Mouse (Mus musculus): ENCODE data around the gene Klf16. TPM values are rescaled to one million over a fixed set of nuclear protein-coding genes. Genes with fewer than 3 reads are reported as not detected.
A peak's percentile ranks its signal among the peaks of the same experiment; 100 is the strongest.

Klf16 gene
- polyA plus RNA-seq, 1 experiment from 2014 or later = 5.1 TPM

DNA sequence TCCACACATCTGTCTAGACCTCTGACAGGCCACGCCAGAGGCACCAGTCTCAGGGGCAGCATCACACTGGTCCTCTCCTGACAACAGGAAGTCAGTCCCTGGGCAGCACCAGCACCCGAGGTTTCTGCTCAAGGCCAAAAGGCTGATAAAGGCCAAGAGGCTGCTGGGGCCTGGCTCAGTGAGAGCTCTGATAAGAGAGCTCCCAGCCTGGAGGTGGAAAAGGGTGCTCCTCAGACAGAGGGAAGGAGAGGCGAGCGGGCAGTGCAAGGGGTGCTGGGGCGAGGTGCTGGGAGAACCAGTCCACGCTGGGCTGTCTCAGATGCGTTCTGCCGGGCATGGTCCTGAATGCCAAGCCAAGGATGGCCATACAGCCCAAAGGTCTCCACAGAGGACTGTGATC is 23.5 kb downstream of the Klf16 start:
- H3K4me1 ChIP-seq = peaks cover 47% of the 10 kb centered on the region
- H3K4me2 ChIP-seq = peak overlapping the region; percentile 22; the same call in 1 of the 2 replicates
- no peaks in the 10 kb centered on the region for H3K9me3 ChIP-seq
- H3K9ac ChIP-seq = peak overlapping the region; percentile 64
- 49% methylated on average over 8 of the region's 8 CpGs for WGBS
- no peaks in the 10 kb centered on the region for H3K27me3 ChIP-seq (replicated peaks)
- no peak overlapping the region for H3K4me3 ChIP-seq
- H3K36me3 ChIP-seq = peaks cover 24% of the 10 kb centered on the region
- no peak for ATAC-seq (ENCODE audit: extremely low read depth, insufficient number of reproducible peaks, low FRiP score, low TSS enrichment)
- H3K27ac ChIP-seq (replicated peaks) = peak overlapping the region; percentile 34; the same call in 1 of the 2 replicates

DNA sequence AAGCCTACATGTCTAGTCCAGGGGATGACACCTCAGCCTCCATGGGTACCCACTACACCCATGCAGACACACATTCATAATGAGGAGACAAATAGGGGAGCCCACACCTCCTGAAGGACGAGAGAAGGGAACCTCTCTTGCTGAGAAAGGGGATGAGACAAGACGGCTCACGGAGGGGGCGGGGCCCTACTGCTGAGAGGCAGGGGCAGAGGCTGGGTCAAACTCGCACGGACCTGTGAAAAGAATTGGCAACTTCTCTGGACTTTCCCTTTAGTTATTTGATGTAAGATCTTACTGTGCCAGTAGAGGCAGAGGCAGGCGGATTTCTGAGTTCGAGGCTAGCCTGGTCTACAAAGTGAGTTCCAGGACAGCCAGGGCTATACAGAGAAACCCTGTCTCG is 24.8 kb downstream of the Klf16 start:
- H3K4me1 ChIP-seq = peaks cover 38% of the 10 kb centered on the region
- H3K4me2 ChIP-seq = no peak overlapping the region
- H3K36me3 ChIP-seq = peaks cover 36% of the 10 kb centered on the region
- H3K4me3 ChIP-seq = no peak overlapping the region
- ATAC-seq (ENCODE audit: extremely low read depth, insufficient number of reproducible peaks, low FRiP score, low TSS enrichment) = no peak
- no peak overlapping the region for H3K9ac ChIP-seq
- H3K27ac ChIP-seq (replicated peaks) = no peak overlapping the region
- no peaks in the 10 kb centered on the region for H3K27me3 ChIP-seq (replicated peaks)
- no peaks in the 10 kb centered on the region for H3K9me3 ChIP-seq
- WGBS = 66% methylated on average over 9 of the region's 9 CpGs

DNA sequence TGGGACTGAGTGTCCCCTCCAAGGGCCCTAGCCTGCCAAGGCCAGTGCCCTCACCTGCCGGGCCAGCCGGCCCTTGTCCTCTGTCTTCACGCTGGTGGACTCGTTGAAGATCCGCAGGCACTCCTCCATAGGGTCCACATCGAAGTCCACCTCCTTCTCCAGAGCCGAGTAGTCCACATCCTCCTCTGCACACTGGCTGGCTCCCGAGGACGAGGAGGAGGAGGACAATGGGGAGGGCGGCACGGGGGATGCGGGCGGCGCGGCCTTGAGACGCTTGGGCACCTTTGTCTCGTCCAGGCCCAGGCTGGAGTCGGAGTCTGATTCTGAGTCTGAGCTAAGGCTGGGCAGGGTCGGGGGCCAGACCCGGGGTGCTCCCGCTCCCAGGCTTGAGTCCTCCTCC is 27.8 kb downstream of the Klf16 start:
- Histone ChIP-seq H3K9me3 (no peaks in the 10 kb centered on the region), H3K4me1 (peaks cover 22% of the 10 kb centered on the region), H3K9ac (no peak overlapping the region), H3K27me3 (replicated peaks) (no peaks in the 10 kb centered on the region), H3K36me3 (peaks cover 66% of the 10 kb centered on the region), H3K4me3 (no peak overlapping the region), H3K27ac (replicated peaks) (no peak overlapping the region), H3K4me2 (no peak overlapping the region)
- WGBS = 81% methylated on average over 21 of the region's 21 CpGs
- no peak for ATAC-seq (ENCODE audit: extremely low read depth, insufficient number of reproducible peaks, low FRiP score, low TSS enrichment)

DNA sequence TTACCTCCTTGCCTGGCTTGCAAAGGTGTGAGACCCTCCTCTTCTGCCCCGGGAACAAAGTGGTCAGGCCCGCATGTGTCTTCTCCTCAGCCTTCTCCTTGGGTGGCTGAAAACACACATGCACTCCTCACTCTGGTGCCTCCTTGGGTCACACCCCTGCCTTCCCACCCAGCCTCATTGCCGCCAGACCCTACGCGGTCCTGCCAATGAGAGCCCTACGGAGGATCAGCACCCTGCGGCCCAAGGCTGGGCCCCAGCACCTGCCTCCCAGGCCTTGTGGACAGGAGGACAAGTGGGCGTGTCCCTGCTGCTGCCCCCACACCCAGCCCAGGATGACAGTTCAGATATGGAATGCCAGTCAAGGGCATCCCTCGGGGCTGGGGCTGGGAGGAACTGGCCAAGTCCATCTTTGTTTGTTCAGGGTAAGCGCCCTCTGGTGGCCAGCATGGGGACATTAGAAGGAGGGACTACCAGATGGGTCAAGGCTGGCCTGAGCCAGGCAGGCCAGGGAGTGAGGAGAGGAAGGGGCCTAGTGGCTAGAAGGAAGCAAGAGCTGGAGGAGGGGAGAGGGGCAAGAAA is 28.6 kb downstream of the Klf16 start:
- WGBS = 67% methylated on average over 10 of the region's 10 CpGs
- H3K4me2 ChIP-seq = no peak overlapping the region
- H3K27ac ChIP-seq (replicated peaks) = no peak overlapping the region
- no peaks in the 10 kb centered on the region for H3K9me3 ChIP-seq
- no peak; the same call in 1 of the 2 replicates for ATAC-seq (ENCODE audit: extremely low read depth, insufficient number of reproducible peaks, low FRiP score, low TSS enrichment)
- no peak overlapping the region for H3K9ac ChIP-seq
- H3K36me3 ChIP-seq = peaks cover 74% of the 10 kb centered on the region
- H3K27me3 ChIP-seq (replicated peaks) = no peaks in the 10 kb centered on the region
- peaks cover 14% of the 10 kb centered on the region for H3K4me1 ChIP-seq
- no peak overlapping the region for H3K4me3 ChIP-seq

DNA sequence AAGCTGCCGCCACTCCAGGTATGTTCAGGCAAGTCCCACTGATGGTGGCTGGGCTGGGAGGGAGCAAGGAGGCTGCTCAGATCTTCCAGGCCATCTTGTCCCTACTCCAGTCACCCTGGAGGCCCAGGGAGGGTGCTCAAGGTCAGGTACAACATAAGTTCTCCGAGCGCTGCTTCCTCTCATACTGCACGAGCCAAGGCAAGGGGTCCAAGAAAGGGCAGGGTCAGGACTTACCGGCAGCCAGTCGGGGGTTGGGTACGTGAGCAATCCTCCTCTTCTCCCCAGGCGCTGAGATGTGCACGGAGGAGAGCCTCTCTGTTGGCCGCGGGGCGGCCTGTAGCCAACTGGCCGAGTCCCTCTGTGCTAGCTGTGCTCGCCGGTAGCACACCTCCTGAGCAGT is 29.6 kb downstream of the Klf16 start:
- peaks cover 6% of the 10 kb centered on the region for H3K4me1 ChIP-seq
- no peak overlapping the region for H3K4me3 ChIP-seq
- peaks cover 84% of the 10 kb centered on the region for H3K36me3 ChIP-seq
- H3K27me3 ChIP-seq (replicated peaks) = no peaks in the 10 kb centered on the region
- H3K27ac ChIP-seq (replicated peaks) = no peak overlapping the region
- H3K4me2 ChIP-seq = no peak overlapping the region
- no peaks in the 10 kb centered on the region for H3K9me3 ChIP-seq
- WGBS = 88% methylated on average over 14 of the region's 15 CpGs
- no peak overlapping the region for H3K9ac ChIP-seq
- no peak for ATAC-seq (ENCODE audit: extremely low read depth, insufficient number of reproducible peaks, low FRiP score, low TSS enrichment)

DNA sequence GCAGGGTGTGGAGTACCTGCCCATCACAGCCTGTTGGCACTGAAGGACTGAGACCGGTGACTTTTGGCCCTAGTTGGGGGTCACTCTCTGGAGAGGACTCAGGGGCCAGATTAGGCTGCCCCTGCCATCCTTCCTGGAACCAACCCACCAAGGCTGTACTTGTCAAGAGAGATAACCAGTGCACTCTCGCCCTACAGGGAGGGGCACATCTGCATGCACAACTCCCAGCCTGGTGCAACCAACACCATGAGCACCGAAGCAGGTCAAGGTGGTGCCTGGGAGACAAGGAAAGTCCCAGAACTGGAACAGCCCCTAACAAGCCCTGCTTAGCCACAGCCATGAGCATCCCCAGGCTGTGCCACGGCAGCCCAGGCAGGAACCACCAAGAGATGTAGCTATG is 30.2 kb downstream of the Klf16 start:
- no peaks in the 10 kb centered on the region for H3K9me3 ChIP-seq
- peaks cover 90% of the 10 kb centered on the region for H3K36me3 ChIP-seq
- H3K4me2 ChIP-seq = no peak overlapping the region
- H3K4me1 ChIP-seq = peaks cover 6% of the 10 kb centered on the region
- 87% methylated on average over 4 of the region's 4 CpGs for WGBS
- ATAC-seq (ENCODE audit: extremely low read depth, insufficient number of reproducible peaks, low FRiP score, low TSS enrichment) = no peak
- H3K27ac ChIP-seq (replicated peaks) = no peak overlapping the region
- H3K27me3 ChIP-seq (replicated peaks) = no peaks in the 10 kb centered on the region
- no peak overlapping the region for H3K9ac ChIP-seq
- H3K4me3 ChIP-seq = no peak overlapping the region

DNA sequence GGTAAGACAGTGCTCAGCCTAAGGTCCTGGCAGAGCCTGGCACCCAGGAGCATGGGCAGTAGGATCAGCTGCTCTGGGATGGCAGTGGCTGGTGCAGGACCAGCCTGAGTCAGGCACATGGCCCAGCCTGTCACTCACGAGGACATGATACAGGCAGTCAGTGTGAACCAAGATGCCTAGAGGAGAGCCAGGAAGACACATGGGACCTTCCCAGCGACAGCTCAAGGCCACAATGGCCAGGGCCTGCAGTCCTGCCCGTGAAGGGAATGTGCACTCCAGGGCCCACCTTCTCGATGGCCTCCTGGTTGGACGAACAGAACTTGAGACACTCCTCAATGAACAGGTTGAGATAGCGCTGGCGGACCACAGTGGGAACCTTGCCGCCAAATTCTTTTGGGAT is 31.5 kb downstream of the Klf16 start:
- H3K9me3 ChIP-seq = no peaks in the 10 kb centered on the region
- H3K27me3 ChIP-seq (replicated peaks) = no peaks in the 10 kb centered on the region
- no peak for ATAC-seq (ENCODE audit: extremely low read depth, insufficient number of reproducible peaks, low FRiP score, low TSS enrichment)
- WGBS = 87% methylated on average over 8 of the region's 8 CpGs
- H3K4me1 ChIP-seq = peaks cover 6% of the 10 kb centered on the region
- H3K4me2 ChIP-seq = no peak overlapping the region
- H3K36me3 ChIP-seq = peaks cover 98% of the 10 kb centered on the region
- no peak overlapping the region for H3K4me3 ChIP-seq
- no peak overlapping the region for H3K9ac ChIP-seq
- no peak overlapping the region for H3K27ac ChIP-seq (replicated peaks)

DNA sequence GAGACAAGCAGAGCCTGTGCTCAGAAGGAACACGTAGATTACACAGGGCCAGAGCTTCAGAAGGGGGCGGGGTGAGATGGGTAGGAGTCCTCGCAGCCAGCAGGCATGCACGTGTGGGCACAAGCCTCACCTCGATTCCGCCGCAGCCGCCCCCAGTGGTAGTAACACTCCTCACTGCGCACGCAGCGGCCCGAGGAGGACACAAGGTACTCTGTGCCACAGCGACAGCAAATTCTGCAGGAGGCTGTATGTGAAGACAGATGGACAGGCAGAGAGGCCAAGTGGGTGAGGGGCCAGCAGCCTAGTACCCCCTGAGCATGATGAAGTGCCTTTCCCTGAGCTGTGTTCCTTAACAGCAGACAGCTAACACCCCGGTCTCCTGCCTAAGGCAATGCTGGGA is 33.2 kb downstream of the Klf16 start:
- 94% methylated on average over 14 of the region's 14 CpGs for WGBS

DNA sequence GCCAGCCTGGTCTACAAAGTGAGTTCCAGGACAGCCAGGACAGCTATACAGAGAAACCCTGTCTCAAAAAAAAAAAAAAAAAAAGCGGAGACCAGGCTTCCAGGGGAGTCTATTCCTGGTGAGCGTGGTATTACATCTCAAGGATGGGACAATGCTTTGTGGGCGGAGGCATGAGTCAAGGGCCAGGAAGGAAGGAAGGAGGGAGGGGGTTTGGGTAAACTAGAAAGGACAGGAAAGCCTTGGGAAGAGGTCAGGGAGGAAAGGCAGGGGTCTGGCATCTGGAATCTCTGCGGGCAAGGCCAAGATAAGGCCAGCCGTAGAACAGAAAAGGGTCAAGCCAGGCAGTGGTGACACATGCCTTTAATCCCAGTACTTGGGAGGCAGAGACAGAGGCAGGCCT is 37.6 kb downstream of the Klf16 start:
- 25% methylated on average over 5 of the region's 5 CpGs for WGBS

More for the DNA sequence above, 33.2 kb downstream of the Klf16 start:
- no peak overlapping the region for H3K4me2 ChIP-seq
- H3K9ac ChIP-seq = no peak overlapping the region
- no peak overlapping the region for H3K4me3 ChIP-seq
- peaks cover 84% of the 10 kb centered on the region for H3K36me3 ChIP-seq
- H3K27ac ChIP-seq (replicated peaks) = no peak overlapping the region
- H3K4me1 ChIP-seq = peaks cover 16% of the 10 kb centered on the region
- peaks cover under 1% of the 10 kb centered on the region; the same call in 1 of the 2 replicates for H3K27me3 ChIP-seq (replicated peaks)
- ATAC-seq (ENCODE audit: extremely low read depth, insufficient number of reproducible peaks, low FRiP score, low TSS enrichment) = no peak
- H3K9me3 ChIP-seq = no peaks in the 10 kb centered on the region

DNA sequence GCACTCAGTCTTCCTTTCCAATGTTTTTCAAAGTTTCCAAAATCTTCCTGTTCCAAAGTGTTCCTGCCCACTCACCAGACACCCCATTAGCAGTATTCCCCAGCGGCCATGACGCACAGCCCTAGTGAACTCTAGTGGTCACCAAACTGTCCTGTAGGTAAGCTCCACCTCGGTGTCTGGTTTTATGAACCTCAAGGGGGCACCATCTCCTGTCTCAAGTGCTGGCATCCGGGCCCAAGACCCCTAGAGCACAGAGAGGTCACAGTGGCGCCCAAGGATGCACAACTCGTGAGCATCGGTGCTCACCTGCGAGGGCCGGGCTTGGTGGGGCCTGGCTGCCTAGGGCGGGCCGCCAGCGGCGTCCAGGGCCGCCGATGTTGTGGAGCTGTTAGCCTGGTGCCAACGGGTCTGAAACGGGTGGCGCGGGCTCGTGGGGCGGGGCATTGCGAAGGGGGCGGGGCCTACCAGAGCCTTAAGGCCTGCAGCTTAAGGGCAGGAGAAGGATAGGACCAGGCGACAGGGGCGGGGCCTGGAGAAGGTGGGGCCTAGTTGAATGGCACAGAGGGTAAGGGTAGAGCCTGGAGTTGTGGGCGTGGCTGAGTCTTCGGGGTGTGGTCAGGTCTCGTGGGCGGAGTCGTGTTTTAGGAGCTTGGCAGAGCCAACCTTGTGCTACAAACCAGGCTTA is 38.3 kb downstream of the Klf16 start, which contains the start of gene Atp8b3:
Gene Atp8b3, minus strand, starts transcription at position 415 of the 685 bp plus-strand sequence.
- Histone ChIP-seq H3K9me3 (no peaks in the 10 kb centered on the region), H3K4me2 (peak within 1 kb of the TSS; percentile 62), H3K36me3 (peaks cover 33% of the 10 kb centered on the region), H3K27ac (replicated peaks) (peak within 1 kb of the TSS; percentile 33; the same call in 1 of the 2 replicates), H3K9ac (peak within 1 kb of the TSS; percentile 34; the same call in 1 of the 2 replicates), H3K27me3 (replicated peaks) (peaks cover 47% of the 10 kb centered on the region), H3K4me1 (peaks cover 39% of the 10 kb centered on the region), H3K4me3 (peak within 1 kb of the TSS; percentile 34)
- peak; percentile 84 for ATAC-seq (ENCODE audit: extremely low read depth, insufficient number of reproducible peaks, low FRiP score, low TSS enrichment)
- WGBS = 2% methylated on average over 29 of the region's 30 CpGs

More for the DNA sequence above, 37.6 kb downstream of the Klf16 start:
- peak overlapping the region; percentile 62; the same call in 1 of the 2 replicates for H3K4me2 ChIP-seq
- H3K27ac ChIP-seq (replicated peaks) = 0 out of 2 replicates have a peak overlapping the region, but pooled peaks have one; percentile 33
- peaks cover 42% of the 10 kb centered on the region for H3K27me3 ChIP-seq (replicated peaks)
- peaks cover 35% of the 10 kb centered on the region for H3K4me1 ChIP-seq
- H3K9ac ChIP-seq = no peak overlapping the region
- no peak for ATAC-seq (ENCODE audit: extremely low read depth, insufficient number of reproducible peaks, low FRiP score, low TSS enrichment)
- peaks cover 40% of the 10 kb centered on the region for H3K36me3 ChIP-seq
- H3K4me3 ChIP-seq = peak overlapping the region; percentile 34; the same call in 1 of the 2 replicates
- no peaks in the 10 kb centered on the region for H3K9me3 ChIP-seq

DNA sequence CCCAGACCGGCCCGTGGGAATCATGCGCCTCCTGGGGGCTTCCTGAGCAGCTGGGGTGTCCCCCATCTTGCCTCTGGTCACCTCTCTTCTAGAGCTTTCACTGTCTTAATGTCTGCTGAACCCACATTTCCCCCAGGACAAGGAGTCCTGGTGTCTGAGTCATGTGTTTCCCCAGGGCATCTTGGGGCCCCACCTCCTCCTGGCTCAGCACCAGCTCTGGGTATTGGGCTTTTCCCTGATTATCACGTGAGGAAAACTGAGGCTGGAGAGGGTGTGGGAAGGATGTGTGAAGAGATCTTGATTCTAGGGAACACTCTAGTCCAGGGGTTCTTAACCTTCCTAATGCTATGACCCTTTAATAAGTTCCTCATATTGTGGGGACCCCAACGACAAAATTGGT is 38.9 kb downstream of the Klf16 start:
- Histone ChIP-seq H3K27ac (replicated peaks) (no peak overlapping the region), H3K4me2 (no peak overlapping the region), H3K4me3 (no peak overlapping the region), H3K36me3 (peaks cover 27% of the 10 kb centered on the region), H3K9me3 (no peaks in the 10 kb centered on the region), H3K9ac (no peak overlapping the region), H3K27me3 (replicated peaks) (peaks cover 50% of the 10 kb centered on the region), H3K4me1 (peaks cover 43% of the 10 kb centered on the region)
- 52% methylated on average over 5 of the region's 5 CpGs for WGBS
- no peak for ATAC-seq (ENCODE audit: extremely low read depth, insufficient number of reproducible peaks, low FRiP score, low TSS enrichment)

Data from heart, embryonic 13.5 days (tissue).